In genomic region chr7:126471361-126471760, GRCm38 (mm10) we compare ENCODE assay signal across 19 mouse cellular contexts.
"Had no signal": no experiment of that assay in that cellular context is flagged by ENCODE, and none has a peak within 500 bp of the region (broad histone marks: within the 10 kb centered on the region; RNA-seq: fewer than 3 reads in every experiment).

No protein-coding gene starts in this region.

- H3K4me2 ChIP-seq: intestine, embryonic 15.5 days; kidney, embryonic 15.5 days; lung, embryonic 15.5 days; midbrain, embryonic 12.5 days; midbrain, embryonic 15.5 days; neural tube, embryonic 12.5 days; neural tube, embryonic 15.5 days had no signal

- H3K27me3 ChIP-seq: intestine, embryonic 15.5 days; kidney, embryonic 15.5 days; liver, embryonic 13.5 days; lung, embryonic 15.5 days; midbrain, embryonic 12.5 days; midbrain, embryonic 15.5 days; neural tube, embryonic 12.5 days; neural tube, embryonic 15.5 days had no signal

- H3K27ac ChIP-seq: intestine, embryonic 15.5 days; kidney, embryonic 15.5 days; left cerebral cortex, adult 2 months; lung, embryonic 15.5 days; midbrain, embryonic 12.5 days; midbrain, embryonic 15.5 days; neural tube, embryonic 12.5 days; neural tube, embryonic 15.5 days had no signal

- H3K4me3 ChIP-seq: intestine, embryonic 15.5 days; kidney, embryonic 15.5 days; left cerebral cortex, adult 2 months; liver, embryonic 13.5 days; lung, embryonic 15.5 days; midbrain, embryonic 12.5 days; midbrain, embryonic 15.5 days; neural tube, embryonic 12.5 days; neural tube, embryonic 15.5 days had no signal

- ATAC-seq: intestine, embryonic 15.5 days; midbrain, embryonic 15.5 days had no signal

- H3K9me3 ChIP-seq: intestine, embryonic 15.5 days; kidney, embryonic 15.5 days; liver, embryonic 13.5 days; lung, embryonic 15.5 days; midbrain, embryonic 12.5 days; midbrain, embryonic 15.5 days; neural tube, embryonic 12.5 days; neural tube, embryonic 15.5 days had no signal

- DNase-seq: kidney, adult 11 months; kidney, adult 8-10 months; kidney, postnatal 10 days; kidney, postnatal 36 days; layer of hippocampus, postnatal 36 days; left cerebral cortex, postnatal 4 days; liver, embryonic 13.5 days; lung, adult 18-20 months; lung, postnatal 10 days; lung, postnatal 36 days; thymus, adult 18-20 months had no signal

- H3K9ac ChIP-seq: intestine, embryonic 15.5 days; kidney, embryonic 15.5 days; liver, embryonic 13.5 days; lung, embryonic 15.5 days; midbrain, embryonic 12.5 days; midbrain, embryonic 15.5 days; neural tube, embryonic 12.5 days; neural tube, embryonic 15.5 days had no signal
